ENCODE assay signal across 8 mouse cellular contexts in the genomic region with DNA sequence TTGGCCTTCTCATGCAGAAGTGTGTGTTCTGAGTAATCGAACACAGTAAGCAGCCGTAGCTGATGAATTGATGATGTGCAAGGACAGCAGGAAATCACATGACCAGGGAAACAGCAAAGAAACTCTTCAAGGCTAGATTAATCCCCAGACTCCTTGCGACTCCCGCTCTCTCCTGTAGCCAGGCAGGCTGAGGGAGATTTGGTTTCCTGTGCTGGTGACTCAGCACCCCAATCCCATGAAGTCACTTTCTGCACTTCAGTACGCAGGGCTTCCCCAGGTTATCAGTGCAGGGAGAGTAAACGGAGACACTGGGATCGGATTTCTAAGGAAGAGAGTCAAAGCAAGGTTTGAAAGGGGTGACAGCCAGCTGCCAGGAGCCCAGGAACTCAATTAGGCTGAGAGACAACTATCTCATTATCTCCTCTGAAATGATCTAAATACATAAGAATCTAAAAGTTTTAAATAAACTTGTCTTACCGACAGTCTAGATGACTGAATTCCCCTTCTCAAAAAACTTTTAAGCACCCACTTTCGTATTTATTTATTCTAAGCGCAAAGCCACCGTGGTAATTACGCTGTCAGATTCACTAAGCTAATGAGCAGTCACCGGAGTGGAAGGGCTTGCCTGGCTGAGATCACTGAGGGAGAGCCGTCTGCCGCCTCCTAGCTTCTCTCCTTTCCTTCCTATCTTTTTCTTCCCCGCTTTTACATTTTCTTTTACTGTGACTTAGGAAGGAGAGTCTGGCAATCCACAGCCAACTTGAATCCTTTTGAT.
A peak's percentile ranks its signal among the peaks of the same experiment; 100 is the strongest.
DNase-seq lines count a peak whose midpoint lies in the region; ATAC-seq and TF ChIP-seq lines count a peak whose summit lies in the region.

No protein-coding gene starts in this region.

- H3K4me1 ChIP-seq in limb, embryonic 12.5 days (replicated peaks) = peaks cover 18% of the 10 kb centered on the region

- peak overlapping the region; percentile 74 for H3K27ac ChIP-seq in gastrocnemius, adult 2 months
- H3K27ac ChIP-seq in limb, embryonic 12.5 days = no peak overlapping the region

- no peaks in the 10 kb centered on the region for H3K27me3 ChIP-seq in Patski
- no peaks in the 10 kb centered on the region for H3K27me3 ChIP-seq in limb, embryonic 12.5 days

- WGBS in limb, embryonic 12.5 days = 9% methylated on average over 16 of the region's 16 CpGs

- peaks cover 5% of the 10 kb centered on the region; the same call in 1 of the 2 replicates for H3K9me3 ChIP-seq in limb, embryonic 12.5 days

- in situ Hi-C loops in Patski (cut with MboI; ENCODE audit: low pct_unique_long_range_greater_than_20kb) = loop anchor here (5.0 kb wide), 1 partner anchor 101 kb away; no protein-coding TSS in a partner anchor

- no peaks in the 10 kb centered on the region for H3K36me3 ChIP-seq in limb, embryonic 12.5 days

- H3K4me3 ChIP-seq in gastrocnemius, adult 2 months = peak overlapping the region; percentile 49
- no peak overlapping the region for H3K4me3 ChIP-seq in limb, embryonic 12.5 days (replicated peaks)

- H3K4me2 ChIP-seq in limb, embryonic 12.5 days = peak overlapping the region; percentile 33

- ATAC-seq in Patski = peak; percentile 95
- no peak for ATAC-seq in limb, embryonic 12.5 days (ENCODE audit: insufficient number of reproducible peaks, insufficient read depth, low FRiP score, low TSS enrichment, low read depth)

- no peak overlapping the region for H3K9ac ChIP-seq in limb, embryonic 12.5 days (replicated peaks)

- POLR2A ChIA-PET in Patski (lab: Charles Lee) = no interaction called here

- CTCF ChIA-PET in Patski (lab: Charles Lee) = no interaction called here

- DNase-seq in gastrocnemius, adult 2 months = peak; percentile 72
- DNase-seq in gastrocnemius, postnatal 36 days = no peak
- peak; percentile 69 for DNase-seq in Patski (ENCODE audit: low read depth, low spot score)
- DNase-seq in fibroblast of lung, adult 2 months (ENCODE audit: low read depth) = peak; percentile 64
- no peak for DNase-seq in layer of hippocampus, adult 18-20 months (ENCODE audit: low spot score in 2 of 2)
- DNase-seq in left cerebral cortex, adult 18-20 months (ENCODE audit: low spot score in 2 of 2) = no peak
- DNase-seq in layer of hippocampus, postnatal 14 days (ENCODE audit: low spot score in 2 of 2) = no peak

- intact Hi-C loops in gastrocnemius, adult 2 months (cut with DNase I) = loop anchor here (5.0 kb wide), 1 partner anchor 141 kb away; a partner anchor contains a TSS
- intact Hi-C loops in gastrocnemius, postnatal 36 days (cut with DNase I) = no loop called here

- TF ChIP-seq CTCF in gastrocnemius, adult 2 months (IDR thresholded peaks at IDR 0.05) = no peak; the same call in 1 of the 2 replicates
- no peak for TF ChIP-seq CTCF in Patski (IDR thresholded peaks at IDR 0.05)

Comparison
In these comparisons a context has a peak if more than half of its experiments do, and no peak if none do; other contexts are left out.
1. DNase-seq: peak in gastrocnemius, adult 2 months (single experiment), Patski (single experiment) and fibroblast of lung, adult 2 months (single experiment); none in gastrocnemius, postnatal 36 days (0 of 2), layer of hippocampus, adult 18-20 months (0 of 2), left cerebral cortex, adult 18-20 months (0 of 2) and layer of hippocampus, postnatal 14 days (0 of 2).